Mouse (Mus musculus): Measurements from ENCODE around the gene Epha8. TPM values are rescaled to one million over a fixed set of nuclear protein-coding genes. Genes with fewer than 3 reads are reported as not detected.
A peak's percentile ranks its signal among the peaks of the same experiment; 100 is the strongest.

The Epha8 gene
- polyA plus RNA-seq, 1 experiment from 2014 or later = 0.46 TPM

- Histone ChIP-seq H3K27ac (no peak overlapping the region), H3K4me1 (peaks cover 26% of the 10 kb centered on the region), H3K9me3 (no peaks in the 10 kb centered on the region), H3K27me3 (ENCODE audit: poor library complexity, severe bottlenecking) (peaks cover 64% of the 10 kb centered on the region), H3K4me3 (peak overlapping the region; percentile 30), H3K36me3 (replicated peaks) (no peaks in the 10 kb centered on the region)
- DNase-seq (ENCODE audit: extremely low spot score, low spot score) = no peak
- 5% methylated on average over 15 of the region's 15 CpGs for WGBS
Observed at GRCm38 (mm10) chr4:136895861-136896260, 60.8 kb downstream of the Epha8 start.

GRCm38 (mm10) chr4:136894821-136895220 is 61.8 kb downstream of the Epha8 start:
- Histone ChIP-seq H3K4me1 (peaks cover 26% of the 10 kb centered on the region), H3K27ac (no peak overlapping the region), H3K4me3 (no peak overlapping the region), H3K9me3 (no peaks in the 10 kb centered on the region), H3K36me3 (replicated peaks) (no peaks in the 10 kb centered on the region), H3K27me3 (ENCODE audit: poor library complexity, severe bottlenecking) (peaks cover 69% of the 10 kb centered on the region)
- DNase-seq (ENCODE audit: extremely low spot score, low spot score) = no peak
- 69% methylated on average over 4 of the region's 4 CpGs for WGBS

GRCm38 (mm10) chr4:136893691-136894543 is 62.7 kb downstream of the Epha8 start:
- WGBS = 7% methylated on average over 9 of the region's 9 CpGs
- Histone ChIP-seq H3K9me3 (no peaks in the 10 kb centered on the region), H3K27me3 (ENCODE audit: poor library complexity, severe bottlenecking) (peaks cover 69% of the 10 kb centered on the region), H3K36me3 (replicated peaks) (no peaks in the 10 kb centered on the region), H3K4me3 (no peak overlapping the region), H3K27ac (no peak overlapping the region), H3K4me1 (peaks cover 26% of the 10 kb centered on the region)
- peak; percentile 59 for DNase-seq (ENCODE audit: extremely low spot score, low spot score)

- Histone ChIP-seq H3K9me3 (no peaks in the 10 kb centered on the region), H3K27me3 (ENCODE audit: poor library complexity, severe bottlenecking) (peaks cover 64% of the 10 kb centered on the region)
- 64% methylated on average over 5 of the region's 5 CpGs for WGBS
Observed at GRCm38 (mm10) chr4:136892811-136893210, 63.8 kb downstream of the Epha8 start, which contains the start of gene C1qc. TSS of gene C1qc (minus strand) at chr4:136893065.

GRCm38 (mm10) chr4:136892371-136892770 is 64.2 kb downstream of the Epha8 start:
- no peak for DNase-seq (ENCODE audit: extremely low spot score, low spot score)
- WGBS = 66% methylated on average over 7 of the region's 7 CpGs
- Histone ChIP-seq H3K4me1 (peaks cover 26% of the 10 kb centered on the region), H3K27ac (no peak overlapping the region), H3K4me3 (no peak overlapping the region), H3K27me3 (ENCODE audit: poor library complexity, severe bottlenecking) (peaks cover 59% of the 10 kb centered on the region), H3K9me3 (no peaks in the 10 kb centered on the region), H3K36me3 (replicated peaks) (no peaks in the 10 kb centered on the region)

More at GRCm38 (mm10) chr4:136892811-136893210, 63.8 kb downstream of the Epha8 start, which contains the start of gene C1qc:
- Histone ChIP-seq H3K27ac (no peak within 1 kb of the TSS), H3K4me1 (peaks cover 26% of the 10 kb centered on the region), H3K4me3 (no peak within 1 kb of the TSS), H3K36me3 (replicated peaks) (no peaks in the 10 kb centered on the region)
- DNase-seq (ENCODE audit: extremely low spot score, low spot score) = no peak

- DNase-seq (ENCODE audit: extremely low spot score, low spot score) = no peak
- Histone ChIP-seq H3K4me1 (peaks cover 21% of the 10 kb centered on the region), H3K27me3 (ENCODE audit: poor library complexity, severe bottlenecking) (peaks cover 47% of the 10 kb centered on the region), H3K4me3 (no peak overlapping the region), H3K9me3 (no peaks in the 10 kb centered on the region), H3K36me3 (replicated peaks) (no peaks in the 10 kb centered on the region), H3K27ac (no peak overlapping the region)
- WGBS = 85% methylated on average over 4 of the region's 4 CpGs
Observed at GRCm38 (mm10) chr4:136891115-136891514, 65.5 kb downstream of the Epha8 start.

GRCm38 (mm10) chr4:136889981-136890380 is 66.6 kb downstream of the Epha8 start:
- Histone ChIP-seq H3K36me3 (replicated peaks) (no peaks in the 10 kb centered on the region), H3K27me3 (ENCODE audit: poor library complexity, severe bottlenecking) (peaks cover 35% of the 10 kb centered on the region), H3K9me3 (no peaks in the 10 kb centered on the region), H3K27ac (no peak overlapping the region), H3K4me3 (no peak overlapping the region), H3K4me1 (peaks cover 11% of the 10 kb centered on the region)
- 94% methylated on average over 15 of the region's 15 CpGs for WGBS
- no peak for DNase-seq (ENCODE audit: extremely low spot score, low spot score)

- no peak for DNase-seq (ENCODE audit: extremely low spot score, low spot score)
- Histone ChIP-seq H3K4me3 (no peak overlapping the region), H3K4me1 (no peaks in the 10 kb centered on the region), H3K36me3 (replicated peaks) (no peaks in the 10 kb centered on the region), H3K27ac (no peak overlapping the region), H3K27me3 (ENCODE audit: poor library complexity, severe bottlenecking) (peaks cover 13% of the 10 kb centered on the region; the same call in 1 of the 2 replicates), H3K9me3 (no peaks in the 10 kb centered on the region)
- 76% methylated on average over 5 of the region's 5 CpGs for WGBS
Observed at GRCm38 (mm10) chr4:136887714-136888113, 68.9 kb downstream of the Epha8 start.

- H3K27me3 ChIP-seq (ENCODE audit: poor library complexity, severe bottlenecking) = peaks cover 5% of the 10 kb centered on the region; the same call in 1 of the 2 replicates
- H3K9me3 ChIP-seq = no peaks in the 10 kb centered on the region
- H3K36me3 ChIP-seq (replicated peaks) = no peaks in the 10 kb centered on the region
- no peak within 1 kb of the TSS for H3K4me3 ChIP-seq
- 82% methylated on average over 7 of the region's 7 CpGs for WGBS
- H3K27ac ChIP-seq = no peak within 1 kb of the TSS
- DNase-seq (ENCODE audit: extremely low spot score, low spot score) = no peak
- H3K4me1 ChIP-seq = no peaks in the 10 kb centered on the region
Observed at GRCm38 (mm10) chr4:136886101-136886500, 70.5 kb downstream of the Epha8 start, which contains the start of gene C1qb. TSS of gene C1qb (minus strand) at chr4:136886187.

Other genes with a start within 250 kb of the Epha8 start
- gene Ephb2, start 120.8 kb downstream of the Epha8 start, polyA plus RNA-seq (2016; fragmentation: Nextera tagmentation; extraction: Ambion mirVana) = 9.5 and 9.7 TPM in 2 replicates
- 15.1 and 15.5 TPM in 2 replicates for gene C1qb, start 70.6 kb downstream of the Epha8 start, polyA plus RNA-seq (2016; fragmentation: Nextera tagmentation; extraction: Ambion mirVana)
- gene C1qc, start 63.8 kb downstream of the Epha8 start, polyA plus RNA-seq (2016; fragmentation: Nextera tagmentation; extraction: Ambion mirVana) = 5.0 and 6.9 TPM in 2 replicates
- gene C1qa, start 58.0 kb downstream of the Epha8 start, polyA plus RNA-seq (2016; fragmentation: Nextera tagmentation; extraction: Ambion mirVana) = 4.5 TPM in 2 replicates
- 5.5 and 6.2 TPM in 2 replicates for gene Zbtb40, start 92.0 kb upstream of the Epha8 start, polyA plus RNA-seq (2016; fragmentation: Nextera tagmentation; extraction: Ambion mirVana)